Mouse (Mus musculus): ENCODE measurements at regions not wholly inside any gene's neighbourhood (a gene's known extent, or its start where the extent isn't known, plus 50 kb on each side); places are given as distances from the start of the nearest gene placed in this dataset.

GRCm38 (mm10) chr8:77816217-77816616 lies 92.0 kb upstream of the Ednra start:
- no peaks in the 10 kb centered on the region for H3K27me3 ChIP-seq
- 53% methylated on average over 4 of the region's 4 CpGs for WGBS
- H3K27ac ChIP-seq: peak overlapping the region; percentile 62
- ATAC-seq (ENCODE audit: insufficient number of reproducible peaks, insufficient read depth, low FRiP score, low TSS enrichment, low read depth): no peak
- H3K36me3 ChIP-seq: no peaks in the 10 kb centered on the region
- no peaks in the 10 kb centered on the region for H3K9me3 ChIP-seq
- no peak overlapping the region for H3K4me3 ChIP-seq
- no peak overlapping the region for H3K9ac ChIP-seq
- peaks cover 24% of the 10 kb centered on the region for H3K4me1 ChIP-seq
- 0 out of 2 replicates have a peak overlapping the region, but pooled peaks have one; percentile 19 for H3K4me2 ChIP-seq

GRCm38 (mm10) chr8:77825786-77826185 lies 101.5 kb upstream of the Ednra start:
- H3K4me3 ChIP-seq: no peak overlapping the region
- no peaks in the 10 kb centered on the region for H3K9me3 ChIP-seq
- H3K27me3 ChIP-seq: no peaks in the 10 kb centered on the region
- H3K9ac ChIP-seq: no peak overlapping the region
- no peak for ATAC-seq (ENCODE audit: insufficient number of reproducible peaks, insufficient read depth, low FRiP score, low TSS enrichment, low read depth)
- H3K4me2 ChIP-seq: no peak overlapping the region
- H3K4me1 ChIP-seq: peaks cover 45% of the 10 kb centered on the region
- 40% methylated on average over 1 of the region's 1 CpGs for WGBS
- H3K36me3 ChIP-seq: no peaks in the 10 kb centered on the region
- H3K27ac ChIP-seq: peak overlapping the region; percentile 44; the same call in 1 of the 2 replicates

GRCm38 (mm10) chr8:77826255-77826654 lies 102.0 kb upstream of the Ednra start:
- H3K9me3 ChIP-seq: no peaks in the 10 kb centered on the region
- H3K27me3 ChIP-seq: no peaks in the 10 kb centered on the region
- H3K27ac ChIP-seq: peak overlapping the region; percentile 44; the same call in 1 of the 2 replicates

DNA sequence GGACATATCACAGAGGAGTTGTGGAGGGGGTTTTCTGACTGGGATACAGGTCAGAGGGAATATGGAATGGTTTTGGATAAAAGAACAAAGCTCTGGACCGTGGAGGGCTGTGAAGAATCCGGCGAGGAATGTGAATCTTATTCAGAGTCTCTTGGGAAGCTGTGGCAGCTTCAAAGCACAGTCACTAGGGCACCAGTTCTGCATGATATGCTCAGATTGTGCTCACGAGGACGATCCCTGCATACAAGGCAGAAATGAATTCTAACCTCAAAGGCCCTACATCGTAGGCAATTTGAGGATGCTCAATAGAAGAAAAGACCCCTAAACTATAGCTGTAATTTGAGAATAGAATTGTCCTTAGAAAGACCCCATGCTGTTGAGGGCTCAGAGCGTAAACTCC lies 103.8 kb upstream of the Ednra start:
- H3K4me1 ChIP-seq: peaks cover 59% of the 10 kb centered on the region
- WGBS: 16% methylated on average over 7 of the region's 7 CpGs
- no peak overlapping the region for H3K9ac ChIP-seq
- no peaks in the 10 kb centered on the region for H3K9me3 ChIP-seq
- H3K4me3 ChIP-seq: no peak overlapping the region
- H3K4me2 ChIP-seq: 0 out of 2 replicates have a peak overlapping the region, but pooled peaks have one; percentile 28
- no peaks in the 10 kb centered on the region for H3K36me3 ChIP-seq
- H3K27me3 ChIP-seq: no peaks in the 10 kb centered on the region
- H3K27ac ChIP-seq: peak overlapping the region; percentile 94
- ATAC-seq (ENCODE audit: insufficient number of reproducible peaks, insufficient read depth, low FRiP score, low TSS enrichment, low read depth): no peak

More at GRCm38 (mm10) chr8:77826255-77826654, 102.0 kb upstream of the Ednra start:
- Histone ChIP-seq H3K36me3 (no peaks in the 10 kb centered on the region), H3K9ac (no peak overlapping the region), H3K4me2 (no peak overlapping the region), H3K4me1 (peaks cover 48% of the 10 kb centered on the region), H3K4me3 (no peak overlapping the region)
- 61% methylated on average over 2 of the region's 2 CpGs for whole genome bisulfite sequencing
- no peak for ATAC-seq (ENCODE audit: insufficient number of reproducible peaks, insufficient read depth, low FRiP score, low TSS enrichment, low read depth)

DNA sequence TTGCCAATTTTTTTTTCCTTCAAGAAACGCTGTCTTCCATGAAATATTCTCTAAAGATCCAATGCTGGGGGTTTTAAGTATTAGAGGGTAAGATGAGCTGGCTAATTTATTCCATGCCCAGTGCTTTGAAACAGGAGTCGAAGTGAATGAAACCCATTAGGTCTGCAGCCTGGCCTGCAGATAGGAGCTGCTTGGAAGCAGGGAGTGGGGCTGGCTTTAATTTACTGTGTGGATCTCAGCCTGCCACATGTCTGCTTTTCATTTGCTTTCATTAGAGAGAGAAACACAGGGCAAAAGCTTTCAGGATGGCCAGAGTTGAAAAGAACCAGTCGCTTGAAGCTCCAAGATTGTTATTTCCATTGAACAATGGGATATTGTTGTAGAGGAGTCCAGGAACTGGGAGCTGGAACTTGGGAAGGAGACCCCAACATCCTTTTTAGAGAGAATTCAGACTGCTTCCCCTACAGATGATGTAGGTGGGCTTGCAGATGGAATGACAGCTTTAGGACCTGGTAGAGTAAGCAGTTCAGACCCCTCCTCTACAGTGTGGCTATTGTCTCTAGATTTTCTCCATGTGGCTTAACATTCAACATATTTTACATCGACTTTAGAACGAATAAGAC lies 105.0 kb upstream of the Ednra start:
- Histone ChIP-seq H3K4me3 (no peak overlapping the region), H3K9me3 (no peaks in the 10 kb centered on the region), H3K27me3 (no peaks in the 10 kb centered on the region), H3K36me3 (no peaks in the 10 kb centered on the region), H3K4me2 (peak overlapping the region; percentile 28), H3K4me1 (peaks cover 63% of the 10 kb centered on the region), H3K9ac (no peak overlapping the region), H3K27ac (peak overlapping the region; percentile 94)
- WGBS: 15% methylated on average over 5 of the region's 5 CpGs
- peak; percentile 81 for ATAC-seq (ENCODE audit: insufficient number of reproducible peaks, insufficient read depth, low FRiP score, low TSS enrichment, low read depth)

DNA sequence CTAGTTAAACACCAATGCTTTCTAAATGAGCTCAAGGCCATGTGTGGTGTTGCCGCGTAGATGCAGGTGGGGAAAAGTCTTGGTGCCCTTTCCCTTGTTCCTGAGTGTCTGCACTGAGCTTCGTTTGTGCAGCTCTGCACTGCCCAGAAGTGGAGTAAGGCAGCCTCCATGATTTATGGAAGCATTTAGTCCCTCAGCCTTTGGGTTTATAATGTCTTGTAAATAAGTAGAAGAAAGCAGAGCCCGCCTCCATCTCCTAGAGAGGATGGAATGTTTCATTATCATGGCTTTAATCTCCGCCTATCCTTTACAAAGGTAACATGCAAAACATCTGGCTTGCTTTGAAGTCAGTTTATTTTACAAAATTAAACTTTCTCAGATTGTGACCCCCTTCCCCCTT lies 105.5 kb upstream of the Ednra start:
- H3K27me3 ChIP-seq: no peaks in the 10 kb centered on the region
- WGBS: 15% methylated on average over 5 of the region's 5 CpGs
- peaks cover 68% of the 10 kb centered on the region for H3K4me1 ChIP-seq
- no peak overlapping the region for H3K4me3 ChIP-seq
- H3K27ac ChIP-seq: peak overlapping the region; percentile 94
- 0 out of 2 replicates have a peak, but pooled peaks have one; percentile 4 for ATAC-seq (ENCODE audit: insufficient number of reproducible peaks, insufficient read depth, low FRiP score, low TSS enrichment, low read depth)
- H3K4me2 ChIP-seq: peak overlapping the region; percentile 28
- no peak overlapping the region for H3K9ac ChIP-seq
- no peaks in the 10 kb centered on the region for H3K9me3 ChIP-seq
- H3K36me3 ChIP-seq: no peaks in the 10 kb centered on the region

GRCm38 (mm10) chr8:77834283-77834682 lies 110.0 kb upstream of the Ednra start:
- peaks cover 50% of the 10 kb centered on the region for H3K4me1 ChIP-seq
- H3K9me3 ChIP-seq: no peaks in the 10 kb centered on the region
- no peak for ATAC-seq (ENCODE audit: insufficient number of reproducible peaks, insufficient read depth, low FRiP score, low TSS enrichment, low read depth)
- WGBS: 59% methylated on average over 6 of the region's 6 CpGs
- no peak overlapping the region for H3K9ac ChIP-seq
- no peak overlapping the region for H3K4me2 ChIP-seq
- no peaks in the 10 kb centered on the region for H3K36me3 ChIP-seq
- H3K27ac ChIP-seq: peak overlapping the region; percentile 48
- no peaks in the 10 kb centered on the region for H3K27me3 ChIP-seq
- H3K4me3 ChIP-seq: no peak overlapping the region

DNA sequence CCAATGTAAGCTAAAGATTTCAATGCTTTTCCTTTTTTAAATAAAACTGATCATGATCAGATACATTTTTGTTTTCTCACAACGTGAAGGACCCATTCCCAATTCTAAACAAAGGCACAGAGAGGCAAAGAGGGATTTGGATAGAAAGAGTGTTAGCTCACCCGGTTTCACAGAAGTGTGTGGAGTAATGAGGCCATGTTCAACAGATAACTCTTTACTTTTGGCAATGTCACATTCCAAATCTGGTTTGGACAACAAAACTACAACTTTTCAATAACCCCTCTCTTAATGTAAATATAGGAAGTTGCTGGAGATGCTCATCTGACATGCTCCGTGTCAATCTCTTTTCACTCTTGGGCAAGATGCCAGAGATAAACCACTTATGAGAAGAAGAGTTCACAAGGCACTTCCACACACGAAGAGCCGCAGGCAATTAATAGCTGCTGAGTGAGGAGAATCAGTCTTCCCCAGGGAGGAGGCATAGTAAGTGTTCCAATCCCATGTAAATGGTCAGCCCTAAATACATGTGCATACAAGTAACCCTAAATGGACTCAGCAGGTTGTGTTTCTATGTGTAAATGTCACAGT lies 112.7 kb upstream of the Ednra start:
- no peak overlapping the region for H3K4me2 ChIP-seq
- H3K9me3 ChIP-seq: no peaks in the 10 kb centered on the region
- no peak overlapping the region for H3K4me3 ChIP-seq
- H3K27ac ChIP-seq: no peak overlapping the region
- H3K36me3 ChIP-seq: no peaks in the 10 kb centered on the region
- peaks cover 31% of the 10 kb centered on the region for H3K4me1 ChIP-seq
- H3K9ac ChIP-seq: no peak overlapping the region
- WGBS: 70% methylated on average over 5 of the region's 5 CpGs
- ATAC-seq (ENCODE audit: insufficient number of reproducible peaks, insufficient read depth, low FRiP score, low TSS enrichment, low read depth): no peak
- H3K27me3 ChIP-seq: no peaks in the 10 kb centered on the region

DNA sequence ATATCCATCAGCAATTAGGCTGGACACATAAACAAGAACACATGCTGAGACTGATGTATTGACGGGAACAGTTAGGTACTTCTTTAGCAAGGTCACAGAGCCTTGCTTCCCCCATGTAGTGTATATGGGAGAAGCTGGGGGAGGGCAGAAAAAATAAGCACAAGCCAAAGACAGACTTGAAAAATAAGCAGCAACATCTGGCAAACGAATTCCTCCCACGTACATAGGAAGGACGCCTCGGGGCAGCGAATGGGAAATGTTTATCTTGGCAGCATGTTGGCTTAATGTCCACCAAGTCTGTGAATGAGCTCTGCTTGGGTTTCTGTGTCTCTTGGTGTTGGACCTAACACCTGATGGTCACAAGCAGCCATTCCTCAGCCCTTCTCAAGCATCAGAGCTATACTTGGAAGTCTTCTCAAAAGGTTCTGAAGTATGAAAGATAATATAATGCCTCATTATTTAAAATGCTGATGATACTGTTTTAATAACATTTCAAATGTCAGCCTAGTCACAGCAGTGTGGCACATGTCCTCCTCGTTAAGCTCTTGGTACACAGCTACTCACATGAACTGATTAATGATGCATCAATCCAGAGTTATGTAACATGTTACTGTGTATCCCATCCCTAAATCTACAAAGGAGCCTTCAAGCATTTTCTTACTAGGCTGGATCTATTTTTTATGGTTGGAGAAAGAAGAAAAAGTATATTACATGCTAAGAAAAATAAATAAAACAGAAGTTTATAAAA lies 118.3 kb upstream of the Ednra start:
- Histone ChIP-seq H3K36me3 (no peaks in the 10 kb centered on the region), H3K27ac (peak overlapping the region; percentile 55; the same call in 1 of the 2 replicates), H3K4me2 (0 out of 2 replicates have a peak overlapping the region, but pooled peaks have one; percentile 7), H3K9me3 (no peaks in the 10 kb centered on the region), H3K4me3 (no peak overlapping the region), H3K27me3 (no peaks in the 10 kb centered on the region), H3K9ac (no peak overlapping the region), H3K4me1 (peaks cover 9% of the 10 kb centered on the region; the same call in 1 of the 2 replicates)
- ATAC-seq (ENCODE audit: insufficient number of reproducible peaks, insufficient read depth, low FRiP score, low TSS enrichment, low read depth): no peak
- WGBS: 28% methylated on average over 7 of the region's 7 CpGs

DNA sequence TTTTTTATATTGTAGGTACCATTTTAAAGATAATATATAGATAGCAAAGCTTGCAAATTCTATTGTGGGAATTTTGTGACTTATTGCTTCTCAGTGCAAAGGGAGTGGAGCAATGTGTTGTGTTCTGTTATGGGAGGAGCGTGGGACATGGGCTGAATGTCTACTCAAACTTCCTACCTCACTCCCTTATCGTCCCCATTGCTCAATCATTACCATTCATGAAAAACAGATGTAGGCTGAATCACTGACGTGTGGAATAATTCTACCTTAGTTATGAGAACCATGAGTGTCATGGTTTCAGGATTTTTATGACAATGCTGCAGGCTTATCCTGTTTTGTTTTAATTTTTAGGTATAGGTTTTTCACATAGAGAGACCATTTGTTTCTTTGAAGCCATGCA lies 119.0 kb upstream of the Ednra start:
- no peak overlapping the region for H3K9ac ChIP-seq
- no peak overlapping the region for H3K4me2 ChIP-seq
- no peaks in the 10 kb centered on the region for H3K36me3 ChIP-seq
- no peak for ATAC-seq (ENCODE audit: insufficient number of reproducible peaks, insufficient read depth, low FRiP score, low TSS enrichment, low read depth)
- H3K4me3 ChIP-seq: no peak overlapping the region
- no peaks in the 10 kb centered on the region for H3K9me3 ChIP-seq
- no peak overlapping the region for H3K27ac ChIP-seq
- H3K27me3 ChIP-seq: no peaks in the 10 kb centered on the region
- H3K4me1 ChIP-seq: peaks cover 9% of the 10 kb centered on the region; the same call in 1 of the 2 replicates
- 20% methylated on average over 3 of the region's 3 CpGs for WGBS

DNA sequence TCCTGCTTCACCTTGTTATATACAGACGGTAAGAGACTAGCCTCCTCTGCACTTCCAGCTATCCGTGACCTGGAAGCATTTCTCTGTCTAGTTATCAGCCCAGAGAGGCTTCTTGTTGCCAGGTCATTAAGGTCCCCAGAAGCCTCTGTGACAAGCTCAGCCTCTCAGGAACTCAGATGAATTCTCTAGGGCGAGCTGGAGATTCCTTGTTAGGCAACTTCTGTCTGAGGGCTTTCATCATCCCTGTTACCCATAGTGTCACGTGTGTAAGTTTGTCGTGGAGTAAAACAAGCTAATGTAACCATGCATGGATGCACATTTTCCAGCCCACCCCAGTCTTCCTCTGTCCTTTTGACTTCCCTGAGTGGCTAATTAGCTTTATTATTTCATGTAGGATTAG lies 126.3 kb upstream of the Ednra start:
- no peaks in the 10 kb centered on the region for H3K27me3 ChIP-seq
- H3K4me2 ChIP-seq: no peak overlapping the region
- 64% methylated on average over 5 of the region's 5 CpGs for WGBS
- H3K36me3 ChIP-seq: no peaks in the 10 kb centered on the region
- no peak for ATAC-seq (ENCODE audit: insufficient number of reproducible peaks, insufficient read depth, low FRiP score, low TSS enrichment, low read depth)
- H3K27ac ChIP-seq: no peak overlapping the region
- H3K9me3 ChIP-seq: no peaks in the 10 kb centered on the region
- no peak overlapping the region for H3K9ac ChIP-seq
- no peak overlapping the region for H3K4me3 ChIP-seq
- H3K4me1 ChIP-seq: 0 out of 2 replicates have a peak, but pooled peaks cover 4% of the 10 kb centered on the region

Measured in embryonic facial prominence, embryonic 13.5 days (tissue).